Mouse (Mus musculus): ENCODE data around the gene Rem2. TPM values are rescaled to one million over a fixed set of nuclear protein-coding genes. Genes with fewer than 3 reads are reported as not detected.

The Rem2 gene
- polyA plus RNA-seq, 1 experiment from 2014 or later = 37.2 TPM

DNA sequence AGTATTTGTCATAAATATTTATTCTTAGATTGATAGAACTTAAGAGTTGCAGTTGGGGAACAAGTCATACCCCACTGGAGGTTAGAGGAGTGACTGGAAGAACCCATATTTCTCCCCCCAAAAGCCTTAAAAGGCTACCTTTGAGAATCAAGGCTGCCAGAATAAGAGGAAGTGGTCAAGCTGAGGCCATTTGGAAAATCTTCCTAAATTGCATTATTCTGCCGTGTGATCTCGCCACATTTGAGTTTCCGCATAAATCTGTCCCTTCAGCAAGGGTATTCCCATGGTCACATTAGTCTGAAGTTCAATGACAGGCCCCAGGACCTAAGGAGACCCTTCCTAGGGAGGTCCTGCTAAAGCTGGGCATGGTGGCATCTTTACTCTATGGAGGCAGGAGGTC, 33.4 kb upstream of the Rem2 start:
- WGBS = 87% methylated on average over 3 of the region's 3 CpGs
- Histone ChIP-seq H3K27me3 (ENCODE audit: control insufficient read depth, insufficient read depth, low read length) (no peaks in the 10 kb centered on the region), H3K4me1 (ENCODE audit: control insufficient read depth, insufficient read depth, low read length) (no peaks in the 10 kb centered on the region), H3K27ac (replicated peaks; ENCODE audit: low read depth, low read length) (no peak overlapping the region), H3K4me2 (ENCODE audit: low read length) (no peak overlapping the region), H3K9me3 (ENCODE audit: control insufficient read depth, low read length) (no peaks in the 10 kb centered on the region), H3K36me3 (ENCODE audit: control insufficient read depth, insufficient read depth, low read length) (peaks cover 18% of the 10 kb centered on the region; the same call in 1 of the 2 replicates), H3K4me3 (replicated peaks; ENCODE audit: low read depth, low read length) (no peak overlapping the region), H3K9ac (replicated peaks; ENCODE audit: low read length) (no peak overlapping the region)
- ATAC-seq (ENCODE audit: low FRiP score, low TSS enrichment) (no peak), DNase-seq (no peak)

DNA sequence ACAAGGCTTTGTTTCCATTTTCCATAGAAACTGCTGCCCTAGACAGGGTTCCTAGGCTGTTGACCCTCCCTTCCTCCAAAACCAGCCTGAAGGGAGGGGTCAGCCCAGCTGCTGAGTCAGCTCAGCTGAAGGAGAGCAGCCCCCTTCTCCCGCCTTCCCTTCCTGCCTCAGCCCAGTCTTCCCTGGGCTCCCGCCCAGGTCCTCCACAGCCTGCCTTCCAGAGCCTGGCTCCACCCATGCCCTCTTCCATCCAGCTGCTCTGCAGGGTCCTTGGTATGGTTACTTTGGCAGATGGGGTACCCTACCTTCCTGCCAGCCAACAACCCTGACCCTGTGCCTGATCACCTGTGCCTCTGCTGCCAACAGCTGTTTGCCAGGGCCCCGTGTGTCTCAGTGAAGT, 32.7 kb upstream of the Rem2 start:
- H3K36me3 ChIP-seq (ENCODE audit: control insufficient read depth, insufficient read depth, low read length) = peaks cover 16% of the 10 kb centered on the region; the same call in 1 of the 2 replicates
- H3K27me3 ChIP-seq (ENCODE audit: control insufficient read depth, insufficient read depth, low read length) = no peaks in the 10 kb centered on the region
- 0 out of 2 replicates have a peak, but pooled peaks have one; percentile 53 for ATAC-seq (ENCODE audit: low FRiP score, low TSS enrichment)
- no peak overlapping the region for H3K4me2 ChIP-seq (ENCODE audit: low read length)
- no peak overlapping the region for H3K9ac ChIP-seq (replicated peaks; ENCODE audit: low read length)
- H3K27ac ChIP-seq (replicated peaks; ENCODE audit: low read depth, low read length) = no peak overlapping the region
- no peak overlapping the region for H3K4me3 ChIP-seq (replicated peaks; ENCODE audit: low read depth, low read length)
- H3K9me3 ChIP-seq (ENCODE audit: control insufficient read depth, low read length) = no peaks in the 10 kb centered on the region
- no peak for DNase-seq
- no peaks in the 10 kb centered on the region for H3K4me1 ChIP-seq (ENCODE audit: control insufficient read depth, insufficient read depth, low read length)
- 40% methylated on average over 3 of the region's 3 CpGs for WGBS

DNA sequence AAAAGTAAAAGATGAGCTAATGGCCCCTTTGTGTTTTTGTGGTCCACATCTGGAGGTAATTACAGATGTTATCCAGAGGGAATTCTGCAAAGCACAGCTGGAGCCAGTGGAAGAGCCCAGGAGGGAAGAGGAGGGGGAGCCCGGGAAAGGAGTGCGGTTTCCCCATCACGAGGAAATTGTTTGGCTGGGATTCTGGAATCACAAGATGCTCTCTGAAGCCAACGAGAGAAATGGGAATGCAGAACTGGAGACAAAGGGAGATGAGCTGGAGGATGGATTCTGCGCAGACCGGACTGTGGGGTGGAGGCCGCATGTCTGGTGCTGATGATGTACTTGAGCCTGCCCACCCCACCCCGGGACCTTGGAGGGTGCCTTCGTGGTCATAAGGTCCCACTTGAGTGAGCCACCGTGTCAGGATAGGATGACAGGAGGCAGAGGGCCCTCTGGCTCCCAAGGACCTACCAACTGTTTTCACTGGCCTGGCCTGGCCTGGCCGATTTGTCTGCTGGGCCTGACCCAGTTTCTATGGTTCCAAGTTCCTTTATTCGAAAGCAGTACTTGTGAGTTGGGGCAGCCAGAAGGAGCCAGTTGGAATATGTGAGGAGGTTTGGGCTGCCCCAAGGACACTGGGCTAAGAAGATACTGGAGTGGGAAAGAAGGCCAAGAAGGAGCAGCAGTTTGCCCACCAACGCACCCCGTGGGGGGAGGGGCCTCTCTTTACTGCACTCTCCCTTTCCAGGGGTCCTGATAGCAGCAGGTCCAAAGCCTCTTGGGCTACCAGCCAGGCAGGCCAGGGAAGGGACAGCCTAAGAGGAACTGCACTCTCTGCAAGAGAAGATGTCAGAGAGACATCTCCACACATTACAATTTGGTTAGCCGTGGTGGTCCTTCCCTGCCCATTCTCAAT, 31.9 kb upstream of the Rem2 start:
- WGBS = 70% methylated on average over 15 of the region's 15 CpGs

DNA sequence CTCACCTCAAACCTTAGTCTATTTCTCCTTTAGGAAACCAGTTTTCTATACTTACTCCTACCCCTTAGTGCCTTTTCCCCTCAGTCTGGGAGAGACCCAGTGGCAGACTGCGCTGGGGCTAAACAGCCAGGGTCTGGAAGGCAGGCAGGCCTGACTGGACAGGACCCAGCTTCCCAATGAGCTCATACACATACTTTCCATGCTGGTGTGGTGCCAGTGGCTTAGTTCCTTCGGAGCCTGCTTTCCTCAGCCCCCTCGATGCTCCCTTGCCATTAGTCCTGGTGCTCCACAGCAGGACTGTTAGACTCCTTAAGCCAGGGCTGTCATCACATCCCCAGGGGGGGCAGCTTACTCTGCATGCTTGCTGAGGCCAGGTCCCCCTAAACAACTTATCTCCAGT, 30.4 kb upstream of the Rem2 start:
- Histone ChIP-seq H3K36me3 (ENCODE audit: control insufficient read depth, insufficient read depth, low read length) (no peaks in the 10 kb centered on the region), H3K4me3 (replicated peaks; ENCODE audit: low read depth, low read length) (no peak overlapping the region), H3K27ac (replicated peaks; ENCODE audit: low read depth, low read length) (no peak overlapping the region), H3K9me3 (ENCODE audit: control insufficient read depth, low read length) (no peaks in the 10 kb centered on the region), H3K9ac (replicated peaks; ENCODE audit: low read length) (no peak overlapping the region), H3K4me1 (ENCODE audit: control insufficient read depth, insufficient read depth, low read length) (0 out of 2 replicates have a peak, but pooled peaks cover 3% of the 10 kb centered on the region), H3K27me3 (ENCODE audit: control insufficient read depth, insufficient read depth, low read length) (no peaks in the 10 kb centered on the region), H3K4me2 (ENCODE audit: low read length) (no peak overlapping the region)
- 54% methylated on average over 3 of the region's 3 CpGs for WGBS
- ATAC-seq (ENCODE audit: low FRiP score, low TSS enrichment) (no peak), DNase-seq (no peak)

More for the DNA sequence above, 31.9 kb upstream of the Rem2 start:
- Histone ChIP-seq H3K27ac (replicated peaks; ENCODE audit: low read depth, low read length) (no peak overlapping the region), H3K36me3 (ENCODE audit: control insufficient read depth, insufficient read depth, low read length) (peaks cover 10% of the 10 kb centered on the region; the same call in 1 of the 2 replicates), H3K4me3 (replicated peaks; ENCODE audit: low read depth, low read length) (no peak overlapping the region), H3K27me3 (ENCODE audit: control insufficient read depth, insufficient read depth, low read length) (no peaks in the 10 kb centered on the region), H3K4me1 (ENCODE audit: control insufficient read depth, insufficient read depth, low read length) (0 out of 2 replicates have a peak, but pooled peaks cover 3% of the 10 kb centered on the region), H3K4me2 (ENCODE audit: low read length) (no peak overlapping the region), H3K9me3 (ENCODE audit: control insufficient read depth, low read length) (no peaks in the 10 kb centered on the region), H3K9ac (replicated peaks; ENCODE audit: low read length) (no peak overlapping the region)
- ATAC-seq (ENCODE audit: low FRiP score, low TSS enrichment) = no peak
- no peak for DNase-seq

DNA sequence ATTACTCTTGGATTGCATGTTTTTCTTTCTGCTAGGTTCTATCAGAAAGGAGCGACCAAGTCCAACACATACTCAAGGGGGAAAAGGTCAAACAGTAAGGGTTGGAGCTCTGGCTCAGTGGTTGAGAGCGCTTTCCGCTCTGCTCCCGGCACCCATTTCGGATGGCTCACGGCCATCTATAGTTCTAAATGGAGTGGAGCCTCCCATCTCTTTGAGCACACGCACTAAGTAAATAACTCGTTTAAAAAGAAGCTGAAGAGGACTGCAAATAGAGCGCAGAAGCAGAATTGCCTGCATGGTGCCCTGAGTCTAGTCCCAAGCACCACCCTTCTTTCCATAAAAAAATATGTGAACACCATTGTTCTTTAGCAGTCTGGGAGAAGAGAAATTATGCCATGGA, 22.3 kb upstream of the Rem2 start:
- DNase-seq = no peak
- H3K4me2 ChIP-seq (ENCODE audit: low read length) = no peak overlapping the region
- no peak overlapping the region for H3K9ac ChIP-seq (replicated peaks; ENCODE audit: low read length)
- no peaks in the 10 kb centered on the region for H3K27me3 ChIP-seq (ENCODE audit: control insufficient read depth, insufficient read depth, low read length)
- H3K27ac ChIP-seq (replicated peaks; ENCODE audit: low read depth, low read length) = no peak overlapping the region
- ATAC-seq (ENCODE audit: low FRiP score, low TSS enrichment) = no peak
- no peak overlapping the region for H3K4me3 ChIP-seq (replicated peaks; ENCODE audit: low read depth, low read length)
- no peaks in the 10 kb centered on the region for H3K9me3 ChIP-seq (ENCODE audit: control insufficient read depth, low read length)
- 86% methylated on average over 9 of the region's 9 CpGs for WGBS
- H3K36me3 ChIP-seq (ENCODE audit: control insufficient read depth, insufficient read depth, low read length) = no peaks in the 10 kb centered on the region
- H3K4me1 ChIP-seq (ENCODE audit: control insufficient read depth, insufficient read depth, low read length) = 0 out of 2 replicates have a peak, but pooled peaks cover 3% of the 10 kb centered on the region

DNA sequence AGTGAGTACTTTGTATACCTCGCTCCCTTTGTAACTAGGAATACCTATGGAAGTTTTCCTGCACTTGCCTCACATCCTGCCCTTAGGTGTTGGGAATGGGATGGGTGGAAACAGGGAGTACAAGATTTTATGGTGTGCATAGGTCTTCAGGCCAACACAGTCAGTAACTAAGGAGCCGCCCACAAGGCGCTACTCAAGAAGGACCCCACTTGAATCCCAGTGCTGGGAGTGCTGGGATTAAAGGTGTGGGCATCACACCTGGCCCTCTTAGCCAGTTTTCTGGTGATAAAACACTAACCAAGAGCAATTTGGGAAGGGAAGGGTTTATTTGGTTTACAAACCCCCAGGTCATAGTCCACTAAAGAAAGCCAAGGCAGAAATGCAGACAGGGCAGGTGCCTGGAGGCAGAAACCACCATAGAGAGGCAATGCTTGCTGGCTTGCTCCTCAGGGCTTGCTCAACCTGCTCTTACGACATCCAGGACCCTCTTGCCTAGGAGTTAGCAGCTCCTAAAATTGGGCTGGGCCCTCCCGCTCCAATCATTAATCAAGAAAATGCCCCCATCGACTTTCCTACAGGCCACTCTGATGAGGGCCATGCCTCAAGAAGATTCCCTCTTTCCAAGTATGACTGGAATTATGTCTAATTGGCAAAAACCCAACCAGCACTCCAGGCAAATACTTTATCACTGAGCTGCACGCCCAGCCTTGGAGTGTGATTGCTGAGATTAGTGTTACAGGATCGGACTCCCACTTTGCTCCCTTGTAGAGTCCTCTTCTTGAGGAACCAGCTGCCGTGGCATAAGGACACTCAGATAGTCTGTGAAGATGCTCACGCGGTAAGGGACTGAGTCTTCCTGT, 21.0 kb upstream of the Rem2 start:
- DNase-seq = no peak
- H3K4me3 ChIP-seq (replicated peaks; ENCODE audit: low read depth, low read length) = no peak overlapping the region

DNA sequence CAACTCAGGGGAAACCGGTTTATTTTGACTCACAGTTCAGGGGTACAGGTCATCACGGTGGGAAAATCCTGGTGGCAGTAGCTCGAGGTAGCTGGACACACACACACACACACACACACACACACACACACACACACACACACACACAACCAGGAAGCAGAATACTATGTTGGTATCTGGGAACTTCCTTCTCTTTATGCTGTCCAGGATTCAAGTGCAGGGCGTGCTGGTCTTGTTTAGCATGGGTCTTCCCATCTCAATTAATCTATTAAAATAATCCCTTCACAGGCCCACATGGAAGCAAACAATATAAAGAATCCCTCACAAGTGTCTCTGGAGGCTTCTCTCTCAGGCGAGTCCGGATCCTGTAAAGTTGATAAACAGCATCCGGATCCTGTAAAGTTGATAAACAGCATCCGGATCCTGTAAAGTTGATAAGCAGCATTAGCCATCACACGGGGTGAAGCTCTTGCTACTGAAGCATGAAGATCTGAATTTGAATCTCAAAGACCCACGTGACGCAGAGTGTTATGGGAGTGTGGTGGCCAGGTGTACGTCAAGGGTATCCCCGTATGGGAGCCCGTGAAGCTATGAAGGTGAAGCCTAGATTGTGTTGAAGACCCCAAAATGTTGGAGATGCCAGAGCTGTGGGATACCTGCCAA, 17.9 kb upstream of the Rem2 start:
- no peak overlapping the region for H3K9ac ChIP-seq (replicated peaks; ENCODE audit: low read length)
- ATAC-seq (ENCODE audit: low FRiP score, low TSS enrichment) (no peak), DNase-seq (no peak)
- 91% methylated on average over 14 of the region's 14 CpGs for WGBS
- H3K4me2 ChIP-seq (ENCODE audit: low read length) = no peak overlapping the region
- H3K4me3 ChIP-seq (replicated peaks; ENCODE audit: low read depth, low read length) = no peak overlapping the region
- H3K4me1 ChIP-seq (ENCODE audit: control insufficient read depth, insufficient read depth, low read length) = no peaks in the 10 kb centered on the region
- no peak overlapping the region for H3K27ac ChIP-seq (replicated peaks; ENCODE audit: low read depth, low read length)
- H3K36me3 ChIP-seq (ENCODE audit: control insufficient read depth, insufficient read depth, low read length) = no peaks in the 10 kb centered on the region
- H3K27me3 ChIP-seq (ENCODE audit: control insufficient read depth, insufficient read depth, low read length) = no peaks in the 10 kb centered on the region
- H3K9me3 ChIP-seq (ENCODE audit: control insufficient read depth, low read length) = no peaks in the 10 kb centered on the region

More for the DNA sequence above, 21.0 kb upstream of the Rem2 start:
- no peak for ATAC-seq (ENCODE audit: low FRiP score, low TSS enrichment)
- H3K4me1 ChIP-seq (ENCODE audit: control insufficient read depth, insufficient read depth, low read length) = no peaks in the 10 kb centered on the region
- H3K9ac ChIP-seq (replicated peaks; ENCODE audit: low read length) = no peak overlapping the region
- no peak overlapping the region for H3K27ac ChIP-seq (replicated peaks; ENCODE audit: low read depth, low read length)
- no peaks in the 10 kb centered on the region for H3K27me3 ChIP-seq (ENCODE audit: control insufficient read depth, insufficient read depth, low read length)
- no peaks in the 10 kb centered on the region for H3K36me3 ChIP-seq (ENCODE audit: control insufficient read depth, insufficient read depth, low read length)
- no peak overlapping the region for H3K4me2 ChIP-seq (ENCODE audit: low read length)
- WGBS = 88% methylated on average over 11 of the region's 11 CpGs
- H3K9me3 ChIP-seq (ENCODE audit: control insufficient read depth, low read length) = no peaks in the 10 kb centered on the region

DNA sequence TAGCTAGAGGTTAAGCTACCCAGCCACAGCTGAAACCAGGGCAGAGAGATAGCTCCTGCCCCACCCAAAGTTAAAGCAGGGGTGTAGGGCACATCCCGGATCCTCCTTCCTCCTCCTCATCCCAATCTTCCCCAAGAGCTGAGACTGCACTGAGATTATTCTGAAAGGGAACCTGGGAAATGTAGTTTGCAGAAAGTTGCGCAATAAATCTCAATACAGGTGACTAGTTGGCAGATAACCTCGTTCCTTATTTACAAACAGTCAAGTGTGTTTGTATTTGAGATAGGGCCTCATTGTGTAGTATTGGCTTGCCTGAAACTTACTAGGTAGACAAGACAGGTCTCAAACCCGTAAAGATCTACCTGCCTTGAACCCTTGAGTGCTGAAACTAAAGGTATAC, 13.8 kb upstream of the Rem2 start:
- H3K9me3 ChIP-seq (ENCODE audit: control insufficient read depth, low read length) = no peaks in the 10 kb centered on the region
- ATAC-seq (ENCODE audit: low FRiP score, low TSS enrichment) (no peak), DNase-seq (no peak)
- H3K36me3 ChIP-seq (ENCODE audit: control insufficient read depth, insufficient read depth, low read length) = no peaks in the 10 kb centered on the region
- WGBS = 84% methylated on average over 4 of the region's 4 CpGs
- H3K4me3 ChIP-seq (replicated peaks; ENCODE audit: low read depth, low read length) = no peak overlapping the region
- no peaks in the 10 kb centered on the region for H3K27me3 ChIP-seq (ENCODE audit: control insufficient read depth, insufficient read depth, low read length)
- peaks cover 4% of the 10 kb centered on the region; the same call in 1 of the 2 replicates for H3K4me1 ChIP-seq (ENCODE audit: control insufficient read depth, insufficient read depth, low read length)
- no peak overlapping the region for H3K4me2 ChIP-seq (ENCODE audit: low read length)
- H3K27ac ChIP-seq (replicated peaks; ENCODE audit: low read depth, low read length) = no peak overlapping the region
- no peak overlapping the region for H3K9ac ChIP-seq (replicated peaks; ENCODE audit: low read length)
